Mouse (Mus musculus) ES-Bruce4 (cell line): Measurements from ENCODE around the gene Vars. TPM values are rescaled to one million over a fixed set of nuclear protein-coding genes. Genes with fewer than 3 reads are reported as not detected.
"Not testable (repeated sequence)": the region's sequence is repeated elsewhere in the genome, so short reads cannot be mapped to it uniquely, and the experiment has no call there.

Experiments used
- H3K27ac ChIP-seq: 2 replicates; pipeline ENCODE4 v1.5.1; 2012; ENCODE audit warnings: low read length, inconsistent platforms; ENCODE audit not compliant: insufficient read depth
- H3K27me3 ChIP-seq: 2 replicates; pipeline ENCODE4 v1.6.1; 2012; ENCODE audit warnings: mild to moderate bottlenecking, low read length, inconsistent platforms; ENCODE audit not compliant: control insufficient read depth, poor library complexity, insufficient read depth, severe bottlenecking
- H3K36me3 ChIP-seq: 2 replicates; pipeline ENCODE4 v1.6.1; 2012; ENCODE audit warnings: inconsistent platforms, mild to moderate bottlenecking, low read length, moderate library complexity; ENCODE audit not compliant: control insufficient read depth, poor library complexity, insufficient read depth, severe bottlenecking
- H3K4me1 ChIP-seq: one replicate; pipeline ENCODE4 v1.8.1; 2011; ENCODE audit warnings: low read length; ENCODE audit not compliant: control insufficient read depth, insufficient read depth
- H3K4me3 ChIP-seq: 2 replicates; pipeline ENCODE4 v1.5.1; 2011; ENCODE audit warnings: low read depth, mild to moderate bottlenecking, low read length
- H3K9ac ChIP-seq: 2 replicates; pipeline ENCODE4 v1.6.1; 2012; ENCODE audit warnings: low read depth, mild to moderate bottlenecking, inconsistent platforms; ENCODE audit not compliant: poor library complexity, severe bottlenecking
- H3K9me3 ChIP-seq: replicated peaks from 2 replicates; pipeline ENCODE4 v1.6.1; 2012; ENCODE audit warnings: mild to moderate bottlenecking, low read length, inconsistent platforms; ENCODE audit not compliant: control insufficient read depth, poor library complexity, insufficient read depth, severe bottlenecking
- CTCF ChIP-seq: IDR thresholded peaks from one replicate; pipeline ENCODE4 v1.8.1; 2011; ENCODE audit warnings: low read depth, low read length
- EP300 ChIP-seq: IDR thresholded peaks from 2 replicates; pipeline ENCODE4 v1.6.1; 2011; ENCODE audit warnings: low read depth, low read length; ENCODE audit not compliant: insufficient read depth
- POLR2A ChIP-seq: IDR thresholded peaks from one replicate; pipeline ENCODE4 v1.8.1; 2011; ENCODE audit warnings: low read length; ENCODE audit not compliant: insufficient read depth
- polyA plus RNA-seq: library from polyadenylated mRNA; stranded (reverse); fragments of >200 nt; gene quantifications from 2 replicates; pipeline ENCODE4 v1.2.4, GENCODE M21; 2011; ENCODE audit warnings: low read depth; ENCODE audit not compliant: missing spikeins, insufficient read depth, insufficient read length

The Vars gene
- polyA plus RNA-seq, 1 experiment, result 108 TPM

- not testable (repeated sequence) for H3K36me3 ChIP-seq, H3K9me3 ChIP-seq, H3K9ac ChIP-seq, H3K27ac ChIP-seq, H3K4me1 ChIP-seq, H3K27me3 ChIP-seq
- peak within 1 kb of the TSS; percentile 58 for H3K4me3 ChIP-seq
These were observed 28.6 kb upstream of the Vars start, which contains the start of the genes Hspa1a and Hspa1l for GRCm38 (mm10) chr17:34972069-34972749. Gene Hspa1a (minus strand): TSS chr17:34972156. Gene Hspa1l (plus strand): TSS chr17:34972703.

GRCm38 (mm10) chr17:34975581-34976492 lies 24.9 kb upstream of the Vars start:
- no peak overlapping the region for H3K4me3 ChIP-seq
- H3K27me3 ChIP-seq, result no peaks in the 10 kb centered on the region
- H3K36me3 ChIP-seq, result no peaks in the 10 kb centered on the region
- no peaks in the 10 kb centered on the region for H3K4me1 ChIP-seq
- no peak for TF ChIP-seq CTCF
- no peak for TF ChIP-seq EP300
- TF ChIP-seq POLR2A, result no peak
- no peaks in the 10 kb centered on the region for H3K9me3 ChIP-seq
- H3K9ac ChIP-seq, result no peak overlapping the region
- H3K27ac ChIP-seq, result no peak overlapping the region

DNA sequence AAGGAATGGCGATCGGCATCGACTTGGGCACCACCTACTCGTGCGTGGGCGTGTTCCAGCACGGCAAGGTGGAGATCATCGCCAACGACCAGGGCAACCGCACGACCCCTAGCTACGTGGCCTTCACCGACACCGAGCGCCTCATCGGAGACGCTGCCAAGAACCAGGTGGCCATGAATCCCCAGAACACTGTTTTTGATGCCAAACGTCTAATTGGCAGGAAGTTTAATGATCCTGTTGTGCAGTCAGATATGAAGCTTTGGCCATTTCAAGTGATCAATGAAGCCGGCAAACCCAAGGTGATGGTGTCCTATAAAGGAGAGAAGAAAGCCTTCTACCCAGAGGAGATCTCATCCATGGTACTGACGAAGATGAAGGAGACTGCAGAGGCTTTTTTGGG lies 23.8 kb upstream of the Vars start:
- TF ChIP-seq CTCF, result no peak
- TF ChIP-seq EP300, result no peak
- no peak overlapping the region for H3K4me3 ChIP-seq
- no peaks in the 10 kb centered on the region for H3K36me3 ChIP-seq

DNA sequence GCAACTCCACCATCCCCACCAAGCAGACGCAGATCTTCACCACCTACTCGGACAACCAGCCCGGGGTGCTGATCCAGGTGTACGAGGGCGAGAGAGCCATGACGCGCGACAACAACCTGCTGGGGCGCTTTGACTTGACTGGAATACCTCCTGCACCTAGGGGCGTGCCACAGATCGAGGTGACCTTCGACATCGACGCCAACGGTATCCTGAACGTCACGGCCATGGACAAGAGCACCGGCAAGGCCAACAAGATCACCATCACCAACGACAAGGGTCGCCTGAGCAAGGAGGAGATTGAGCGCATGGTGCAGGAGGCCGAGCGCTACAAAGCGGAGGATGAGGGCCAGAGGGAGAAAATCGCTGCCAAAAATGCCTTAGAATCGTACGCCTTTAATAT lies 22.5 kb upstream of the Vars start:
- H3K36me3 ChIP-seq, result no peaks in the 10 kb centered on the region
- no peak for TF ChIP-seq CTCF
- no peak for TF ChIP-seq POLR2A
- no peak for TF ChIP-seq EP300
- no peak overlapping the region for H3K9ac ChIP-seq
- no peaks in the 10 kb centered on the region for H3K27me3 ChIP-seq
- H3K4me1 ChIP-seq, result no peaks in the 10 kb centered on the region
- no peak overlapping the region for H3K4me3 ChIP-seq
- no peaks in the 10 kb centered on the region for H3K9me3 ChIP-seq
- no peak overlapping the region for H3K27ac ChIP-seq

More for the DNA sequence above, 23.8 kb upstream of the Vars start:
- H3K4me1 ChIP-seq, result no peaks in the 10 kb centered on the region
- no peaks in the 10 kb centered on the region for H3K9me3 ChIP-seq
- no peak overlapping the region for H3K27ac ChIP-seq
- H3K27me3 ChIP-seq, result no peaks in the 10 kb centered on the region
- no peak overlapping the region for H3K9ac ChIP-seq

- H3K36me3 ChIP-seq, result peaks cover 3% of the 10 kb centered on the region; the same call in 1 of the 2 replicates
- no peak for TF ChIP-seq CTCF
- no peak for TF ChIP-seq POLR2A
- no peak for TF ChIP-seq EP300
- H3K27me3 ChIP-seq, result no peaks in the 10 kb centered on the region
- no peak overlapping the region for H3K9ac ChIP-seq
- H3K4me3 ChIP-seq, result no peak overlapping the region
- H3K27ac ChIP-seq, result no peak overlapping the region
- H3K9me3 ChIP-seq, result no peaks in the 10 kb centered on the region
- no peaks in the 10 kb centered on the region for H3K4me1 ChIP-seq
These were observed 21.2 kb upstream of the Vars start for GRCm38 (mm10) chr17:34979631-34980030.

DNA sequence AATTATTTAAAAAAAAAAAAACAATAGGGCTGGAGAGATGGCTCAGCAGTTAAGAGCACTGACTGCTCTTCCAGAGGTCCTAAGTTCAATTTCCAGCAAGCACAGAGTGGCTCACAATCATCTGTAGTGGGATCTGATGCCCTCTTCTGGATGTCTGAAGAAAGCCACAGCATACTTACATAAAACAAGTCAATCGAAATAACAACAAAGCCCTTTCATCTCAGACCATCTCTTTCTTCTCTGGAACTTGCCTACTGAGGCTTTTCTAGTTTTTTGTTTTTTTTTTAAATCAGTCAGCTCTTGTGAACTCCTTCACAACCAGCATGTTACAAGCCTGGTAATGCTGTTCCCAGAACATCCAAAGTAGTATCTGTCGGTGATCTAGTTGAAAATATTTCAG lies 20.1 kb upstream of the Vars start:
- H3K4me1 ChIP-seq, result no peaks in the 10 kb centered on the region
- H3K27ac ChIP-seq, result peak overlapping the region; percentile 48; the same call in 1 of the 2 replicates
- H3K9me3 ChIP-seq, result no peaks in the 10 kb centered on the region
- H3K4me3 ChIP-seq, result peak overlapping the region; percentile 63
- no peaks in the 10 kb centered on the region for H3K27me3 ChIP-seq
- TF ChIP-seq CTCF (no peak), EP300 (no peak), POLR2A (no peak)
- peaks cover 12% of the 10 kb centered on the region for H3K36me3 ChIP-seq
- H3K9ac ChIP-seq, result peak overlapping the region; percentile 95
